Mouse (Mus musculus): ENCODE measurements at regions not wholly inside any gene's neighbourhood (a gene's known extent, or its start where the extent isn't known, plus 50 kb on each side); places are given as distances from the start of the nearest gene placed in this dataset.

GRCm38 (mm10) chr2:138809767-138810166, 553.4 kb downstream of the Btbd3 start:
- ATAC-seq (replicated peaks; ENCODE audit: poor library complexity, severe bottlenecking) = no peak

GRCm38 (mm10) chr2:138820489-138820888, 564.1 kb downstream of the Btbd3 start:
- no peak for ATAC-seq (replicated peaks; ENCODE audit: poor library complexity, severe bottlenecking)

DNA sequence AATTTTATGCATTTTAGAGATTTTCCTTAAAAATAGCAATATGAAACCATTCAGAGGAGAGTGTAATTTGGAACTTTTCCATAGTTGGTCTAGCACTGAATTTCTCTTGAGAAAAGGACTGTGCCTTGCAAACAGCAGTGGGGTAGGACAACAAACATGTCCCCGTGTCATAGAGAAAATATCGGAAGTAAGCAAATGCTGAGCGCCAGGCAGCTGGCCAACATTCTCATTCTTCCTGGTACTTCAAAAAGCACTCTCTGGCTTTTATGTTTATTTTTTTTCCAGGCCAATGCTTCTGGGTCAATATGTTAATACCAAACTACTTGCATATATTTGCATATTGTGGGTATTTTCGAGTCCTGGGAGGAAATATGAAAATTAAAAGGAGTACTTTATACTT, 568.5 kb downstream of the Btbd3 start:
- no peak for ATAC-seq (replicated peaks; ENCODE audit: poor library complexity, severe bottlenecking)

GRCm38 (mm10) chr2:138827813-138828570, 571.6 kb downstream of the Btbd3 start:
- ATAC-seq (replicated peaks; ENCODE audit: poor library complexity, severe bottlenecking) = no peak

DNA sequence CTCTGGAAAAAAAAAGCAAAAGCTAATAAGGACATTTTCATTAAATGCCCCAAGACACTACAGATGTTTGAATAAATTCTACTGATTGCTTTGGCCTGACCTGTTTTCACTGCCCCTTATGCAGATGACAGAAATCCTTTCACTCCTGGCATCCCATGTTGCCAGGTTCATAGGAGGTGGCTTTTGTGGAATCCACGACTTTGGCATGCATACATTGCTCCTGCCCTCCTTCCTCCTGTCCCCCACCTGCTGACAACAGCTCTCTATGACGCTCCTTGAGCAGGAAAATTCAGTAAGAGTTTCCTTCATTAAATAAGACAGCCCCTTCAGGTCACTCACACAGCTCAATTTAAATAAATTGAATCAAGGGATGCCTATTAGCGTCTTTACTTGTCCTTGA, 582.5 kb downstream of the Btbd3 start:
- no peak for ATAC-seq (replicated peaks; ENCODE audit: poor library complexity, severe bottlenecking)

- ATAC-seq (replicated peaks; ENCODE audit: poor library complexity, severe bottlenecking) = no peak
Observed at GRCm38 (mm10) chr2:138859121-138859520, 602.8 kb downstream of the Btbd3 start.

DNA sequence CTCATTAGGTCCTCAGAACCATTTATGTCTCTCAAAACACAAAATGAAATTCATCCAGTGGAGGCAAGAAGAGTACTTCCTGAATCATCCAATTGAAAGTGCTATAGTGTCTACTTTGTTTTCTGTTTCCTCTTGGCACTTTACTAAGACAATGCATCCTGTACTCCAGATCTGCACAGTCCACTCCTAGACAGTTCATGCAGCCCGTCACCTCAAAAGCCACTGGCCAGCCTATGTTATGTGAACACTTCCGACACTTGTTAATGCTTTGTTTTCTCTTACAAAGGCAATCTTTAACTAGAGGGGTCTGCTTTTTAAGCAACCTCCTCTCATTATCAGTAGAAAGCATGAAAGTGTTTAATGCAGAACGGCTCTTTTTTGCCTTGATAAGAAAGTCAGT, 597.1 kb upstream of the Sptlc3 start:
- ATAC-seq (replicated peaks; ENCODE audit: poor library complexity, severe bottlenecking) = no peak

DNA sequence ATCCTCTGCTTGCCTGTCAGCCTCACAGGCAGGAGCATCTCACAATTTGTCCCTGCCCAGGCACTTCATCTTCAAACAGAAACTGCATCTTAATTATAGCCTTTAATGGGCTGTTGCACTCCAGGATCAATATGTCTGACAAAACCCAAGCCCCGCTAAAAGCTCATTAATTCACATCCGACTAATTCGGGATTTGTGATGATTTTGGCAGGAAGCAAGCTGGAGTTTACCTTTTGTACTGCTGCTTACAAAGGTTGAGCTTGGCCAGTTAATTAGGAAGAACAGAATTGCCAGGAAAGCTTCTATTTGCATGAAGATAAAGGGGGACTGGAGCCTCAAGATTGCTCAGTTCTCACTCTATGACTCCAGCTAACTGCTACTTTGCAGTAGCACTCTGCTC, 596.6 kb upstream of the Sptlc3 start:
- no peak for ATAC-seq (replicated peaks; ENCODE audit: poor library complexity, severe bottlenecking)

- no peak for ATAC-seq (replicated peaks; ENCODE audit: poor library complexity, severe bottlenecking)
Observed at GRCm38 (mm10) chr2:138937165-138937564, 556.5 kb upstream of the Sptlc3 start.

DNA sequence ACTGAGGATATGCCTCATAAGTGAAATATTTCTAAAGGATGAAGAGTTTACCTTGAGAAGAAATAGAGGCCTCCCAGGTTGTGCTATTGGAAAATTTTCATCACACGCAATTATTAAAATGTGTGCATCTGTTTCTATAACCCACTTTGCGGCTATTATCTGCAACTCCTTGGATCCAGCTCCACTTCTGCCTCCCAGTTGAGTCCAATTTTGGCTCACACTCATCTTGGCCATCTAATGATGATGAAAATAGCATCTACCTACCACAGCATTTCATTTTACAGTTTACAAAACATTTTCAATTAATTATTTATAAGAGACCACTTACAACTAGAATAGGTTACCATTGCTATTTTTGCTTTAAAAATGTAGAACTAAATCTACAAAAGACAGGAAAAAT, 554.3 kb upstream of the Sptlc3 start:
- ATAC-seq (replicated peaks; ENCODE audit: poor library complexity, severe bottlenecking) = no peak

- ATAC-seq (replicated peaks; ENCODE audit: poor library complexity, severe bottlenecking) = no peak
Observed at GRCm38 (mm10) chr2:138966110-138966790, 527.5 kb upstream of the Sptlc3 start.

- no peak for ATAC-seq (replicated peaks; ENCODE audit: poor library complexity, severe bottlenecking)
Observed at GRCm38 (mm10) chr2:138974548-138974947, 519.2 kb upstream of the Sptlc3 start.

- ATAC-seq (replicated peaks; ENCODE audit: poor library complexity, severe bottlenecking) = no peak
Observed at GRCm38 (mm10) chr2:138990031-138990430, 503.7 kb upstream of the Sptlc3 start.

- no peak for ATAC-seq (replicated peaks; ENCODE audit: poor library complexity, severe bottlenecking)
Observed at GRCm38 (mm10) chr2:139032105-139032812, 461.5 kb upstream of the Sptlc3 start.

DNA sequence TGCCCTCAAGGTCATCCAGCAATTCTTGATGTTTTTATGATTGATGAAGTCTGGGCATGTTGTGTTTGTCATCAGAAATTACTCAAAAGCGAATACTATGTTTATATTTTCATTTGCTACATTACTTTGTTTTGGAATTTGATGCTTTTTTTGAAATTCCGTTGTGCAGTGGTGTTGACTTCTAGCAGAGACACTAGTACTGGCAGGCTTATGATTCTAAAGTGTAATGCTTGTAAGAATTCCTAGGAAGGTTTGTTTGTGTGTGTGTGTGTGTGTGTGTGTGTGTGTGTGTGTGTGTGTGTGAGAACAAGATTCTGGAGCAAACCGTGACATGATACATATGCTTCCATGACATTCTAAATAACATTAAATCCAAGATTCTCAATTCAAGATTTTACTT, 458.9 kb upstream of the Sptlc3 start:
- no peak for ATAC-seq (replicated peaks; ENCODE audit: poor library complexity, severe bottlenecking)

GRCm38 (mm10) chr2:139041671-139042273, 451.9 kb upstream of the Sptlc3 start:
- ATAC-seq (replicated peaks; ENCODE audit: poor library complexity, severe bottlenecking) = no peak

DNA sequence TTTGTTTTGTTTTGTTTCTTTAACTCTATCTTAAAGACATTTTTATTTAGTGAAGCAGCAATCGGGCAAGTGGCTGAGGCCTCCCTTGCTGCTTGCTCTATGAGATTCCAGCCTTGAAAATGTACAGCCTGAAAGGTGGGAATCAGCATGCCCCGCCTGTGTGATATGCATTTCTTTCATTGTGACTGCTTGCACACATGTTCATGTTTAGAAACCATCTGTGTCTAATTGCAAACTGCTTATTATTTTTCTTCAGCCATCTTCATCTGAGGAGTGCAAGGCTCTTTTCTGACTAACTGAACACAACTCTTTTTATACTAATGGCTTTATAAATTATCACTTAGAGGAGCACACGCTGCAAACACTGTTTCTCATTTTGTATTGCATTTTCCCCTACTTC, 449.0 kb upstream of the Sptlc3 start:
- ATAC-seq (replicated peaks; ENCODE audit: poor library complexity, severe bottlenecking) = no peak

DNA sequence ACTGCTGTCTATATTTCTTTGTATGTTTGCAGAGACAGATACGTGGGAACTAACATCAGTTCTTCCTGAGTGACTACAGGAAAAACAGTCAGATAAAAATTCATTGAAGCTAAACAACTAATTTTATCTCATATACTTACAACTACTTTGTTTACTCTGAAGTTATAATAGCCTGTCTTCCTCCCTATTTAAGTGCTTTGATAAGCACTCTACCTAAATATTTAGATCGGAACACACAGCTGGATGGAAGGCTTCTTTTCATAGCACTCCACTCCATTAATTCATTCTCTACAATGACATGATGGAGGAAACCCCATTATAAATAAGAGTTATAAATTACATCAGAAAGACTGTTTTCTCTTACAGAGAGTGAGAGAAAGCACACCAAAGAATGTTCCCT, 438.5 kb upstream of the Sptlc3 start:
- no peak for ATAC-seq (replicated peaks; ENCODE audit: poor library complexity, severe bottlenecking)

DNA sequence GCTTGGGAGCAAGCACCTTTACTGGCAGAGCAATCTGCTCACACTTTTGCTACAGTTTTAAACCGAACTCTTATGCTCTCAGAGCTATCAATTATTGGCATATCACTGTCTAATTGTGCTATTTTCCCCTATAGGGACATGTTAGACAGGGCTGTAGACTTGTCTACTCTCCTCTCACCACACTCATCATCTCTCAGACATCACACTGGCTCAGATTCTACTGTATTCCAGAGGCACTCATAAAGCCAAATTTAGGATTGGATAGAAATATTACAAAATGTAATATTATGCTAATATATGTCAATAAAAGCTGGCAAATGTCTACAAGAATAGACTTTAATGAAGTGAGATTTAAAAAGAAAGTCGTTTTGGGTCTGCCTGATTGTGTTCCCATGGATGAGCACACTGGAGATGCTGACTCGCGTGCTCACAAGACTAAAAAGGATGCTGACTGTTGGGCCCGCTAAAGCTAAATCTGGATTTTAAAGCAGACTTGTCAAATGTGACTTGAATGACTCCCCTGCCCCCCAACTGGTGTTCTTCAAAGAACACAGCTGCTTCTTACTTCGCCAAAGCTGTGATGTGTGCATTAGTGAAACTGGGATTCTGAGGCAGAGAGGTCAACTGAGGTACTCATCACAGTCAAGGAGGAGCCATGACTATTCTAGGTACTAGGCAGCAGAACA, 424.3 kb upstream of the Sptlc3 start:
- no peak for ATAC-seq (replicated peaks; ENCODE audit: poor library complexity, severe bottlenecking)

- ATAC-seq (replicated peaks; ENCODE audit: poor library complexity, severe bottlenecking) = no peak
Observed at GRCm38 (mm10) chr2:139071690-139072089, 422.0 kb upstream of the Sptlc3 start.
